Mouse (Mus musculus): ENCODE data around the gene Runx3. TPM values are rescaled to one million over a fixed set of nuclear protein-coding genes. Genes with fewer than 3 reads are reported as not detected.

The Runx3 gene
- polyA plus RNA-seq, 1 experiment: 8.8 TPM

- Histone ChIP-seq H3K27ac (ENCODE audit: control insufficient read depth, insufficient read depth, low read depth, low read length) (no peak overlapping the region), H3K27me3 (ENCODE audit: control insufficient read depth, insufficient read depth, low read length) (no peaks in the 10 kb centered on the region), H3K4me1 (ENCODE audit: control insufficient read depth, insufficient read depth, low read length) (no peaks in the 10 kb centered on the region), H3K4me3 (ENCODE audit: control insufficient read depth, low read depth, low read length) (no peak overlapping the region), H3K36me3 (ENCODE audit: control insufficient read depth, insufficient read depth, low read length) (no peaks in the 10 kb centered on the region)
- no peak for TF ChIP-seq CTCF (IDR thresholded peaks at IDR 0.05; ENCODE audit: control insufficient read depth, insufficient read depth, insufficient replicate concordance, low read depth, low read length)
These were observed 14.9 kb downstream of the Runx3 start for GRCm38 (mm10) chr4:135135331-135135730.

- no peaks in the 10 kb centered on the region for H3K36me3 ChIP-seq (ENCODE audit: control insufficient read depth, insufficient read depth, low read length)
- no peak overlapping the region for H3K27ac ChIP-seq (ENCODE audit: control insufficient read depth, insufficient read depth, low read depth, low read length)
- TF ChIP-seq POLR2A (IDR thresholded peaks at IDR 0.05; ENCODE audit: control insufficient read depth, low read depth, low read length) (no peak), CTCF (IDR thresholded peaks at IDR 0.05; ENCODE audit: control insufficient read depth, insufficient read depth, insufficient replicate concordance, low read depth, low read length) (no peak)
- H3K27me3 ChIP-seq (ENCODE audit: control insufficient read depth, insufficient read depth, low read length): no peaks in the 10 kb centered on the region
- H3K4me1 ChIP-seq (ENCODE audit: control insufficient read depth, insufficient read depth, low read length): no peaks in the 10 kb centered on the region
- H3K4me3 ChIP-seq (ENCODE audit: control insufficient read depth, low read depth, low read length): no peak overlapping the region
These were observed 15.8 kb downstream of the Runx3 start for GRCm38 (mm10) chr4:135136202-135136601.

GRCm38 (mm10) chr4:135136612-135137011 is 16.2 kb downstream of the Runx3 start:
- no peak for TF ChIP-seq CTCF (IDR thresholded peaks at IDR 0.05; ENCODE audit: control insufficient read depth, insufficient read depth, insufficient replicate concordance, low read depth, low read length)
- TF ChIP-seq POLR2A (IDR thresholded peaks at IDR 0.05; ENCODE audit: control insufficient read depth, low read depth, low read length): no peak
- Histone ChIP-seq H3K4me1 (ENCODE audit: control insufficient read depth, insufficient read depth, low read length) (no peaks in the 10 kb centered on the region), H3K27ac (ENCODE audit: control insufficient read depth, insufficient read depth, low read depth, low read length) (no peak overlapping the region), H3K27me3 (ENCODE audit: control insufficient read depth, insufficient read depth, low read length) (no peaks in the 10 kb centered on the region), H3K36me3 (ENCODE audit: control insufficient read depth, insufficient read depth, low read length) (no peaks in the 10 kb centered on the region), H3K4me3 (ENCODE audit: control insufficient read depth, low read depth, low read length) (no peak overlapping the region)

GRCm38 (mm10) chr4:135140647-135141515 is 20.4 kb downstream of the Runx3 start:
- H3K36me3 ChIP-seq (ENCODE audit: control insufficient read depth, insufficient read depth, low read length): no peaks in the 10 kb centered on the region
- no peaks in the 10 kb centered on the region for H3K4me1 ChIP-seq (ENCODE audit: control insufficient read depth, insufficient read depth, low read length)
- no peaks in the 10 kb centered on the region for H3K27me3 ChIP-seq (ENCODE audit: control insufficient read depth, insufficient read depth, low read length)
- no peak overlapping the region for H3K4me3 ChIP-seq (ENCODE audit: control insufficient read depth, low read depth, low read length)
- TF ChIP-seq CTCF (IDR thresholded peaks at IDR 0.05; ENCODE audit: control insufficient read depth, insufficient read depth, insufficient replicate concordance, low read depth, low read length): no peak
- no peak for TF ChIP-seq POLR2A (IDR thresholded peaks at IDR 0.05; ENCODE audit: control insufficient read depth, low read depth, low read length)
- no peak overlapping the region for H3K27ac ChIP-seq (ENCODE audit: control insufficient read depth, insufficient read depth, low read depth, low read length)

- no peaks in the 10 kb centered on the region for H3K4me1 ChIP-seq (ENCODE audit: control insufficient read depth, insufficient read depth, low read length)
- H3K27ac ChIP-seq (ENCODE audit: control insufficient read depth, insufficient read depth, low read depth, low read length): no peak overlapping the region
- H3K4me3 ChIP-seq (ENCODE audit: control insufficient read depth, low read depth, low read length): no peak overlapping the region
- H3K27me3 ChIP-seq (ENCODE audit: control insufficient read depth, insufficient read depth, low read length): no peaks in the 10 kb centered on the region
- TF ChIP-seq CTCF (IDR thresholded peaks at IDR 0.05; ENCODE audit: control insufficient read depth, insufficient read depth, insufficient replicate concordance, low read depth, low read length): no peak
- no peaks in the 10 kb centered on the region for H3K36me3 ChIP-seq (ENCODE audit: control insufficient read depth, insufficient read depth, low read length)
These were observed 21.3 kb downstream of the Runx3 start for GRCm38 (mm10) chr4:135141720-135142119.

GRCm38 (mm10) chr4:135146734-135147133 is 26.3 kb downstream of the Runx3 start:
- Histone ChIP-seq H3K27ac (ENCODE audit: control insufficient read depth, insufficient read depth, low read depth, low read length) (no peak overlapping the region), H3K27me3 (ENCODE audit: control insufficient read depth, insufficient read depth, low read length) (no peaks in the 10 kb centered on the region; the same call in 1 of the 2 replicates), H3K4me3 (ENCODE audit: control insufficient read depth, low read depth, low read length) (no peak overlapping the region), H3K36me3 (ENCODE audit: control insufficient read depth, insufficient read depth, low read length) (no peaks in the 10 kb centered on the region), H3K4me1 (ENCODE audit: control insufficient read depth, insufficient read depth, low read length) (peaks cover 9% of the 10 kb centered on the region)
- TF ChIP-seq CTCF (IDR thresholded peaks at IDR 0.05; ENCODE audit: control insufficient read depth, insufficient read depth, insufficient replicate concordance, low read depth, low read length) (no peak), POLR2A (IDR thresholded peaks at IDR 0.05; ENCODE audit: control insufficient read depth, low read depth, low read length) (no peak)

- no peak for TF ChIP-seq CTCF (IDR thresholded peaks at IDR 0.05; ENCODE audit: control insufficient read depth, insufficient read depth, insufficient replicate concordance, low read depth, low read length)
- TF ChIP-seq POLR2A (IDR thresholded peaks at IDR 0.05; ENCODE audit: control insufficient read depth, low read depth, low read length): no peak
- H3K4me1 ChIP-seq (ENCODE audit: control insufficient read depth, insufficient read depth, low read length): peaks cover 24% of the 10 kb centered on the region
- H3K27ac ChIP-seq (ENCODE audit: control insufficient read depth, insufficient read depth, low read depth, low read length): no peak overlapping the region
- no peaks in the 10 kb centered on the region for H3K36me3 ChIP-seq (ENCODE audit: control insufficient read depth, insufficient read depth, low read length)
- no peak overlapping the region for H3K4me3 ChIP-seq (ENCODE audit: control insufficient read depth, low read depth, low read length)
- H3K27me3 ChIP-seq (ENCODE audit: control insufficient read depth, insufficient read depth, low read length): peaks cover 3% of the 10 kb centered on the region; the same call in 1 of the 2 replicates
These were observed 28.2 kb downstream of the Runx3 start for GRCm38 (mm10) chr4:135148660-135149059.

All from testis, adult 2 months (tissue).